Mouse (Mus musculus) megakaryocyte, embryonic 14.5 days (primary cell): ENCODE data around the gene Zranb3. TPM values are rescaled to one million over a fixed set of nuclear protein-coding genes. Genes with fewer than 3 reads are reported as not detected.
"Not testable (repeated sequence)": the region's sequence is repeated elsewhere in the genome, so short reads cannot be mapped to it uniquely, and the experiment has no call there.

Experiments
- H3K27me3 ChIP-seq: replicated peaks from 2 replicates; pipeline ENCODE3; 2012; ENCODE audit warnings: inconsistent platforms
- H3K36me3 ChIP-seq: replicated peaks from 2 replicates; pipeline ENCODE3; 2012; ENCODE audit warnings: low read length, inconsistent platforms, mixed read lengths
- H3K4me1 ChIP-seq: 2 replicates; pipeline ENCODE4 v1.6.1; 2012; ENCODE audit warnings: inconsistent platforms
- H3K4me3 ChIP-seq: replicated peaks from 2 replicates; pipeline ENCODE3; 2012; ENCODE audit warnings: moderate library complexity, mild to moderate bottlenecking, inconsistent platforms
- H3K9me3 ChIP-seq: 2 replicates; pipeline ENCODE4 v1.6.1; 2012; ENCODE audit warnings: inconsistent platforms
- FLI1 ChIP-seq: IDR thresholded peaks from 2 replicates; pipeline ENCODE4 v1.6.1; 2012; ENCODE audit warnings: low read length, inconsistent platforms, mixed read lengths
- GATA1 ChIP-seq: IDR thresholded peaks from 3 replicates; pipeline ENCODE4 v1.6.1; 2012; ENCODE audit warnings: mixed read lengths, low read length, inconsistent platforms, borderline replicate concordance
- polyA plus RNA-seq: library from polyadenylated mRNA; stranded (reverse); fragments of >175 nt; gene quantifications from 2 replicates; pipeline ENCODE4 v1.2.3, GENCODE M21; 2012; ENCODE audit warnings: low replicate concordance; ENCODE audit not compliant: insufficient read depth

Gene Zranb3
- polyA plus RNA-seq, 1 experiment, result 0.64 TPM

DNA sequence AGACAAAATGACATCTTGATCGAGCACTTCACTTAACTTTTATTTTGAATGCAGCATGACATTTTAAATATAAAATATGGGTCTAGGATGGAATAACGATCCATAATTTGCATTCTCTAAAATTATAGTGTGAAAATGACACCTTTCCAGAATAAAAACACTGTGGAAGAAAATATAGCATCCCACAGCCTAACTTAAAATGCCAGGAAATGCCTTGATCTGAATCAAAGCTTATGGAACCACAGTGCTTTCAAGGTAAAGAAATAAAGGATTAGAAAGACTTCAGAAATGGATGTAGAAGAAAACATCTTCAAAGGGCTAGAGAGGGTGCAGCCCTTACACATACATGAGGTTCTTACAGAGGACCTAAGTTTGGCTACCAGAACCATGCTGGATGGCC, 71.3 kb downstream of the Zranb3 start:
- TF ChIP-seq GATA1 (no peak), FLI1 (no peak)
- Histone ChIP-seq H3K36me3 (peaks cover 33% of the 10 kb centered on the region), H3K27me3 (no peaks in the 10 kb centered on the region), H3K4me1 (peaks cover 7% of the 10 kb centered on the region), H3K4me3 (no peak overlapping the region), H3K9me3 (no peaks in the 10 kb centered on the region)

- Histone ChIP-seq H3K36me3 (peaks cover 13% of the 10 kb centered on the region), H3K4me3 (no peak overlapping the region), H3K4me1 (peaks cover 21% of the 10 kb centered on the region), H3K27me3 (no peaks in the 10 kb centered on the region), H3K9me3 (no peaks in the 10 kb centered on the region)
- TF ChIP-seq FLI1, result no peak
- TF ChIP-seq GATA1, result no peak
Observed at GRCm38 (mm10) chr1:128024363-128025114, 78.3 kb downstream of the Zranb3 start.

GRCm38 (mm10) chr1:128020001-128020770, 82.7 kb downstream of the Zranb3 start:
- TF ChIP-seq GATA1 (no peak), FLI1 (no peak)
- Histone ChIP-seq H3K4me1 (peaks cover 57% of the 10 kb centered on the region), H3K9me3 (no peaks in the 10 kb centered on the region), H3K4me3 (peak overlapping the region; percentile 70), H3K36me3 (peaks cover 13% of the 10 kb centered on the region), H3K27me3 (no peaks in the 10 kb centered on the region)

GRCm38 (mm10) chr1:128016035-128016492, 86.8 kb downstream of the Zranb3 start:
- Histone ChIP-seq H3K4me3 (no peak overlapping the region), H3K36me3 (peaks cover 16% of the 10 kb centered on the region), H3K9me3 (no peaks in the 10 kb centered on the region), H3K4me1 (peaks cover 90% of the 10 kb centered on the region), H3K27me3 (no peaks in the 10 kb centered on the region)
- TF ChIP-seq GATA1 (no peak), FLI1 (no peak)

- Histone ChIP-seq H3K4me1 (peaks cover 93% of the 10 kb centered on the region), H3K36me3 (peaks cover 25% of the 10 kb centered on the region), H3K4me3 (peak overlapping the region; percentile 83), H3K27me3 (no peaks in the 10 kb centered on the region), H3K9me3 (no peaks in the 10 kb centered on the region)
- TF ChIP-seq FLI1 (no peak), GATA1 (peak; percentile 91)
Observed at GRCm38 (mm10) chr1:128013698-128014386, 89.0 kb downstream of the Zranb3 start.

GRCm38 (mm10) chr1:128009751-128010150, 93.1 kb downstream of the Zranb3 start:
- TF ChIP-seq FLI1 (no peak), GATA1 (no peak)
- Histone ChIP-seq H3K4me3 (no peak overlapping the region), H3K36me3 (peaks cover 29% of the 10 kb centered on the region), H3K4me1 (peaks cover 88% of the 10 kb centered on the region), H3K27me3 (no peaks in the 10 kb centered on the region), H3K9me3 (no peaks in the 10 kb centered on the region)

DNA sequence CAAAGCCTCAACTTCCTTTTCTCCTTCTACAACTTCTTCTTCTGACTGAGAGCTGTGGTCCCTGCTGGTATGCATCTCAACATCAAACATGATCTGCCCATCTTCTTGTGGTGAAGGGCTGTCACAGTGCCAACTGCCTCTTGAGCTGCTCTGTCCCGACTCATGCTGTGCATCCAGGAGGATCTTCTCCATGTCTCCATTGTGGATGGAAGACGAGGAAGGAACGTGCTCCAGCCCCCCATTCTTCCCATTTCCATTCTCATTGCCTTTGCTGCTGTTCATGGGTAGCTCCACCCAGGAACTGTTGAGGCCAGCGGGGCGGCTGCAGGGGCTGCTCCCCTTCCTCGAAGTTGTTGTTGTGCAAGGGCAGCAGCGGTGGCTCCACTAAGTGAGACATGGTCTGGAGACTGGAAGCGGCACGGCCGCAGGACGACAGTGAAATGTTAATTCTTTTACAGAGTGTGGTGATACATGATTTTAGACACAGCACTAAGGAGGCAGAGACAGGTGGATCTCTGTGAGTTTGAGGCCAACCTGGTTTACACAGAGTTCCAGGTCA, 96.7 kb downstream of the Zranb3 start:
- not testable (repeated sequence) for H3K9me3 ChIP-seq, H3K4me3 ChIP-seq

DNA sequence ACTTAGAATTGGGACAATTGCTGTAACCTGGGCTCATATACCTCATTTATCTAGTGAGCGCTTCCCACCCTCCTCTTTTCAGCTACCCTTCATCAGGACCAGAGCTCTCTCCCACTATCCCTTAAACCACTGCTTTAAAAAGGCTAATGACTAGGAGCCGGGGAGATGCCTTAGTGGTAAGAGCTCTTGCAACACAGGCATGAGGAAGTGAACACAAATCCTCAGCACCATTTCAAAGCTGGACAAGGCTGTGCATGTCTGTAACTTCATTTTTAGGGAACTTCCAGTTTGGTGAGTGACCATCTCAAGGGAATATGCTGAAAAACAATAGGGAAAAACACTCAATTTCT, 98.5 kb downstream of the Zranb3 start:
- Histone ChIP-seq H3K4me3 (no peak overlapping the region), H3K4me1 (peaks cover 64% of the 10 kb centered on the region), H3K27me3 (no peaks in the 10 kb centered on the region), H3K9me3 (no peaks in the 10 kb centered on the region), H3K36me3 (peaks cover 24% of the 10 kb centered on the region)
- TF ChIP-seq FLI1 (no peak), GATA1 (no peak)

More for the DNA sequence above, 96.7 kb downstream of the Zranb3 start:
- Histone ChIP-seq H3K4me1 (peaks cover 78% of the 10 kb centered on the region), H3K36me3 (peaks cover 30% of the 10 kb centered on the region)
- H3K27me3 ChIP-seq, result not testable (repeated sequence)

DNA sequence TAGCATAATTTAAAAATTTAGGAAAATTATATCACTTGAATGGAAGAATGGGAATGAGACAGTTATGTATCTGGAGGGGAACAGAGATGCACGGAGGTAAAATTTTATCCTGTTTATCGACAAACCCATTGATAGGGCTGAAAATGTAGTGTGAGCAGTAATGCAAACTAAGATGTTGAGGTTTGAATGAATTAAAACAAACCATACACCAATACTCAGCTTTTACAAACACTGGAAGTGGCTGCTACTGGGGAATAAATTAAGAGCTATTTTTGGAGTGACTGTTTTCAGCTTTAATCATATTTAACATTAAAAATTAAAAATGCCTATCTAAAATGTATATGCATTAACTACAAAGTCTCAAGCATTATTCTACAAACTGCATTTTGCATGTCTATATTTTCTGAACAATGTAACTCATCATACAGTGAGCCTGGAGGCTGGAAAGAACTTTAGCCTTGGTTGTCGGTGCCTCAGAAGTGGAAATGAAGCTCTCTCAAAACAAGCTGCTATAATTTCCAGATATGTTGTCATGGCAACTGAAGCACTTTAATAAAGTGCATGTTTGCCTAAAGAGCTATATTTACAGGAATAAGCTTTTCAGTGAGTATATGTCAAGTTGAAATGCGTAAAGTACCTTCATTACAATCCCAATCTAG, 99.0 kb downstream of the Zranb3 start:
- no peaks in the 10 kb centered on the region for H3K9me3 ChIP-seq
- no peaks in the 10 kb centered on the region for H3K27me3 ChIP-seq
- peaks cover 59% of the 10 kb centered on the region for H3K4me1 ChIP-seq
- H3K36me3 ChIP-seq, result peaks cover 21% of the 10 kb centered on the region
- H3K4me3 ChIP-seq, result no peak overlapping the region
- no peak for TF ChIP-seq FLI1
- TF ChIP-seq GATA1, result no peak

- Histone ChIP-seq H3K4me3 (no peak overlapping the region), H3K36me3 (peaks cover 29% of the 10 kb centered on the region)
- TF ChIP-seq FLI1, result no peak
- no peak for TF ChIP-seq GATA1
Observed at GRCm38 (mm10) chr1:128002159-128002558, 100.7 kb downstream of the Zranb3 start.

DNA sequence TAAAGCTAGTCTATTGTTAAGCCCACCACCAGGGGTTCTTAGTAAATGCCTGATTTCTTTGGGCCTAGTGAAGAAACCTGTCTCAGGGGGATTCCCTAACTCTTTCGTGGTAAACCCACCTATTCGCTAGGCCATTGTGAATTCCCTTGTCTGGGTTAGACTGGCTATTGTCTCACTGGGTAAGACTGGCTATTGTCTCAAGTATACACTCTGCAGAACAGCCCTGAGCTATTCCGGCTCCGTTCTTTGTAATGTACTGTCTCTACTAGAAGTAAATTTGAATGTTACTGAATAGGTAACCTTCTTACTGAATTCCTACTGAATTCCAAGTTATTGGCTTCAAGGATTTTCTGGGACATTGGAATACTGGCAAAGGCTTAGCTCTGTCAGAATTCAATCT, 101.9 kb downstream of the Zranb3 start:
- H3K27me3 ChIP-seq, H3K9me3 ChIP-seq, H3K4me3 ChIP-seq: not testable (repeated sequence)
- peaks cover 39% of the 10 kb centered on the region for H3K4me1 ChIP-seq
- peaks cover 28% of the 10 kb centered on the region for H3K36me3 ChIP-seq

More at GRCm38 (mm10) chr1:128002159-128002558, 100.7 kb downstream of the Zranb3 start:
- Histone ChIP-seq H3K9me3 (peaks cover 3% of the 10 kb centered on the region), H3K27me3 (no peaks in the 10 kb centered on the region), H3K4me1 (peaks cover 46% of the 10 kb centered on the region)
